Mouse (Mus musculus): ENCODE results near the gene Tmem206. TPM values are rescaled to one million over a fixed set of nuclear protein-coding genes. Genes with fewer than 3 reads are reported as not detected.

Tmem206 gene
- 6.4 TPM for polyA plus RNA-seq (2014; fragmentation: Illumina TruSeq; extraction: RNeasy Lipid Tissue Mini Kit (QIAGEN cat#74804); ENCODE audit: insufficient read depth, low read depth, low replicate concordance)

DNA sequence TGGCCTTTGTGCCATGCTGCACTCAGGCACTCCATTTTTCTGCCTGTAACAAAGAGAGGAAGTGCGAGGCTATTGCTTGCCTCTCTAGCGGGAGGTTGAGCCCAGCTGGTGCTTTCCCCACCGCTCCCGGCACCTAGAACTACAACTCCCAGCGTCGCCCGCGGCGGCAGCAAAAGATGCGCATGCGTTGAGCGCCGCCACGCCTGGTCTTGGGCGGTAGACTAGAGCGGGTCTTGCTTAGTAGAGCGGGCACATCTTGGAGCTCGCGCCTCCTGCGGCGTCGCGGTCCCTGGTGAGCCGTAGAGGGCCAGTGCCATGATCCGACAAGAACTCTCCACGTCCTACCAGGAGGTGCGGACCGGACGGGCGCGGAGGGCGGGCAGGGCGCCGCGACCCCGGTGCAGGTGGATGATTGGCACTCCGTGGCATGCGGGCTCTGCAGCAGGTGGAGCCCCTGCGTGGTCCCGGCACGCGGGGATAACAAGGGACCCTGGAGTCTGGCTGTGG, at the start of gene Tmem206:
TSS of gene Tmem206 (plus strand) at position 187 of the 507 bp plus-strand sequence.

GRCm38 (mm10) chr1:191317591-191318196, 8.0 kb upstream of the Tmem206 start, which contains the start of gene Nenf:
Gene Nenf, minus strand, starts transcription at chr1:191318194.

Other genes with a start within 250 kb of the Tmem206 start
- 5.5 TPM for gene Batf3, start 228.1 kb upstream of the Tmem206 start, polyA plus RNA-seq (2014; fragmentation: Illumina TruSeq; extraction: RNeasy Lipid Tissue Mini Kit (QIAGEN cat#74804); ENCODE audit: insufficient read depth, low read depth, low replicate concordance)
- not detected for gene Fam71a, start 161.1 kb upstream of the Tmem206 start, polyA plus RNA-seq (2014; fragmentation: Illumina TruSeq; extraction: RNeasy Lipid Tissue Mini Kit (QIAGEN cat#74804); ENCODE audit: insufficient read depth, low read depth, low replicate concordance)
- gene Atf3, start 107.9 kb upstream of the Tmem206 start, polyA plus RNA-seq (2014; fragmentation: Illumina TruSeq; extraction: RNeasy Lipid Tissue Mini Kit (QIAGEN cat#74804); ENCODE audit: insufficient read depth, low read depth, low replicate concordance) = 12.8 TPM
- gene Nenf, start 7.7 kb upstream of the Tmem206 start, polyA plus RNA-seq (2014; fragmentation: Illumina TruSeq; extraction: RNeasy Lipid Tissue Mini Kit (QIAGEN cat#74804); ENCODE audit: insufficient read depth, low read depth, low replicate concordance) = 179 TPM
- 91.3 TPM for gene Ppp2r5a, start 77.4 kb downstream of the Tmem206 start, polyA plus RNA-seq (2014; fragmentation: Illumina TruSeq; extraction: RNeasy Lipid Tissue Mini Kit (QIAGEN cat#74804); ENCODE audit: insufficient read depth, low read depth, low replicate concordance)
- gene Dtl, start 249.6 kb downstream of the Tmem206 start, polyA plus RNA-seq (2014; fragmentation: Illumina TruSeq; extraction: RNeasy Lipid Tissue Mini Kit (QIAGEN cat#74804); ENCODE audit: insufficient read depth, low read depth, low replicate concordance) = 0.34 TPM
- gene Ints7, start 249.7 kb downstream of the Tmem206 start, polyA plus RNA-seq (2014; fragmentation: Illumina TruSeq; extraction: RNeasy Lipid Tissue Mini Kit (QIAGEN cat#74804); ENCODE audit: insufficient read depth, low read depth, low replicate concordance) = 6.7 TPM

Measured in lung, adult 10 weeks (tissue).